Mouse (Mus musculus): ENCODE measurements around the gene Cox8b.

- TF ChIP-seq CTCF (IDR thresholded peaks at IDR 0.05) (peak; percentile 58), EP300 (IDR thresholded peaks at IDR 0.05) (no peak)
Measured at GRCm38 (mm10) chr7:140938436-140938835, 38.2 kb upstream of the Cox8b start.
